Mouse (Mus musculus) spleen, adult 2 months (tissue): ENCODE measurements around the gene Atp7a.

ENCODE experiments used
- CTCF ChIP-seq: fragments of 200-500 bp; IDR thresholded peaks from 2 replicates; pipeline ENCODE4 v1.5.1; 2011; ENCODE audit warnings: mild to moderate bottlenecking, inconsistent platforms; ENCODE audit not compliant: insufficient read depth, insufficient read length, insufficient replicate concordance; ENCODE audit errors: extremely low read depth
- POLR2A ChIP-seq: fragments of 200-500 bp; IDR thresholded peaks from 2 replicates; pipeline ENCODE4 v1.6.1; 2011; ENCODE audit warnings: low read depth, low read length, inconsistent platforms

- TF ChIP-seq CTCF (no peak), POLR2A (no peak)
Measured at GRCm38 (mm10) chrX:106114674-106115073, 87.6 kb downstream of the Atp7a start.
